Mouse (Mus musculus): Measurements from ENCODE around the gene Pjvk. TPM values are rescaled to one million over a fixed set of nuclear protein-coding genes. Genes with fewer than 3 reads are reported as not detected.
A peak's percentile ranks its signal among the peaks of the same experiment; 100 is the strongest.

The Pjvk gene
- polyA plus RNA-seq, 1 experiment from 2014 or later = 1.3 TPM

DNA sequence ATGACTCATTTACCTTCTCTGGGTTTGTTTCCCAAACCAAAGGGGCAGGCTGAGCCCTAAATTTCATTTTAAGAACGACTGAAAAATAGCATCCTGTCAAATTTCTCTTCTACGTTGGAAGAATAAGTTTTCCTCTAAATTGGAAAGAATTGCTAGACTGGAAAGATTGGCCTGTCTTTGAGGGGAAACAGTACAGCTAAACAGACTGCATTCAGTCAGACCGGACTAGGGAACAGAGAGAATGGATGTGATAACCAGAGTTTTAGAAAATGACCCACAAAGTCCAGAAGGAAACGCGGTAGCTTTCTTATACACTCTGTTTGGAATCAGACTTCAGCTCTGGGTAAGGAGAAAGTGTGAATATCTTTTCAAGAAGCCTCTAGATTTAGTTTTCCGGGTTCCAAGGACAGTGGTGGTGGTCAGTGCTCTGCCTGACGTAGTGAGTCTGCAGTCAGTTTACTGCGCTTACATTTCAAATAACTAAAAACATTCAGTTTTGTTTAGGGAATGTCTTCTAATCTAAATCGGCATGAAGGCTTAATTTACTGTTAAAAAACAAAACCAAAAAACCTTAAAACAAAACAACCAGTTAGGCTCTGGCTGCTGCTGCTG, 24.0 kb downstream of the Pjvk start:
- peak overlapping the region; percentile 44 for H3K4me3 ChIP-seq (replicated peaks)
- peak overlapping the region; percentile 57 for H3K4me2 ChIP-seq
- no peaks in the 10 kb centered on the region for H3K36me3 ChIP-seq (replicated peaks)
- H3K27ac ChIP-seq = peak overlapping the region; percentile 74
- no peak for ATAC-seq (ENCODE audit: low FRiP score)
- H3K27me3 ChIP-seq = no peaks in the 10 kb centered on the region
- WGBS = 49% methylated on average over 9 of the region's 9 CpGs
- peaks cover 32% of the 10 kb centered on the region for H3K4me1 ChIP-seq
- H3K9ac ChIP-seq = peak overlapping the region; percentile 47
- no peaks in the 10 kb centered on the region for H3K9me3 ChIP-seq

- under 1% methylated on average over 17 of the region's 17 CpGs for WGBS
- H3K4me1 ChIP-seq = peaks cover 37% of the 10 kb centered on the region
- ATAC-seq (ENCODE audit: low FRiP score) = peak; percentile 95
- no peaks in the 10 kb centered on the region for H3K9me3 ChIP-seq
- H3K27ac ChIP-seq = peak within 1 kb of the TSS; percentile 74
- H3K36me3 ChIP-seq (replicated peaks) = no peaks in the 10 kb centered on the region
- H3K9ac ChIP-seq = peak within 1 kb of the TSS; percentile 47
- H3K4me3 ChIP-seq (replicated peaks) = peak within 1 kb of the TSS; percentile 44
- H3K27me3 ChIP-seq = no peaks in the 10 kb centered on the region
- H3K4me2 ChIP-seq = peak within 1 kb of the TSS; percentile 57
Measured at GRCm38 (mm10) chr2:76672966-76673392, 24.7 kb downstream of the Pjvk start, which contains the start of gene Fkbp7. Gene Fkbp7 (minus strand): TSS chr2:76673116.

- Histone ChIP-seq H3K4me1 (peaks cover 37% of the 10 kb centered on the region), H3K27me3 (no peaks in the 10 kb centered on the region), H3K9me3 (no peaks in the 10 kb centered on the region), H3K4me3 (replicated peaks) (peak overlapping the region; percentile 44; the same call in 1 of the 2 replicates), H3K4me2 (peak overlapping the region; percentile 57), H3K27ac (0 out of 2 replicates have a peak overlapping the region, but pooled peaks have one; percentile 74), H3K36me3 (replicated peaks) (peaks cover under 1% of the 10 kb centered on the region; the same call in 1 of the 2 replicates), H3K9ac (0 out of 2 replicates have a peak overlapping the region, but pooled peaks have one; percentile 47)
- WGBS = 44% methylated on average over 7 of the region's 7 CpGs
- ATAC-seq (ENCODE audit: low FRiP score) = no peak
Measured at GRCm38 (mm10) chr2:76673472-76674081, 25.3 kb downstream of the Pjvk start.

- H3K9me3 ChIP-seq = no peaks in the 10 kb centered on the region
- H3K4me3 ChIP-seq (replicated peaks) = peak within 1 kb of the TSS; percentile 77
- peak within 1 kb of the TSS; percentile 68 for H3K4me2 ChIP-seq
- ATAC-seq (ENCODE audit: low FRiP score) = peak; percentile 78
- peak within 1 kb of the TSS; percentile 89 for H3K9ac ChIP-seq
- H3K36me3 ChIP-seq (replicated peaks) = peaks cover 4% of the 10 kb centered on the region; the same call in 1 of the 2 replicates
- peak within 1 kb of the TSS; percentile 81 for H3K27ac ChIP-seq
- peaks cover 37% of the 10 kb centered on the region for H3K4me1 ChIP-seq
- WGBS = 4% methylated on average over 45 of the region's 52 CpGs
- no peaks in the 10 kb centered on the region for H3K27me3 ChIP-seq
Measured at GRCm38 (mm10) chr2:76674725-76675427, 26.6 kb downstream of the Pjvk start, which contains the start of gene Plekha3. Gene Plekha3 (plus strand): TSS chr2:76675281.

- under 1% methylated on average over 37 of the region's 44 CpGs for WGBS
Measured at GRCm38 (mm10) chr2:76675451-76675850, 27.2 kb downstream of the Pjvk start.

DNA sequence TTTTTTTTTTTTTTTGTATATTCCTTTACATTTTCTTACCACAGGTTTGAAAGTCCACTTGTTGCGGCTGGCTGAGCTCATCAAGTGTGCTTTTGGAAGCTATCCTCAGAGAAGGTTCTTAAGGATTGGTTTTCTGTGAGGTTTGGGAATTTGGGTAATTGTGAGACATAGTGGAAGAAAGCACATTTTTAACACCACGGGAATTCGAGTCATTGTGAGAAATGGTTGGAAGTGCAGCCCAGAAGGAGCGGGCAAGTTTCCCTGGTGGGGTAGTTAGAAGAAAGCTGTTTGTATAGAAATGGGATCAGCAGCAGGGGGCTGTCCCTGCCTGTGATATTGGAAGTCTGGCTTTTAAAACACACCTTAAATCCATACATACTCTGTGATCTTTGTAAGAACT, 27.7 kb downstream of the Pjvk start:
- H3K27ac ChIP-seq = no peak overlapping the region
- H3K4me3 ChIP-seq (replicated peaks) = peak overlapping the region; percentile 77
- peaks cover 4% of the 10 kb centered on the region; the same call in 1 of the 2 replicates for H3K36me3 ChIP-seq (replicated peaks)
- H3K4me2 ChIP-seq = peak overlapping the region; percentile 68
- H3K9ac ChIP-seq = peak overlapping the region; percentile 89
- H3K9me3 ChIP-seq = no peaks in the 10 kb centered on the region
- WGBS = 10% methylated on average over 4 of the region's 4 CpGs
- no peak for ATAC-seq (ENCODE audit: low FRiP score)
- H3K4me1 ChIP-seq = peaks cover 37% of the 10 kb centered on the region
- no peaks in the 10 kb centered on the region for H3K27me3 ChIP-seq

More at GRCm38 (mm10) chr2:76675451-76675850, 27.2 kb downstream of the Pjvk start:
- Histone ChIP-seq H3K27ac (peak overlapping the region; percentile 81), H3K4me2 (peak overlapping the region; percentile 68), H3K9ac (peak overlapping the region; percentile 89), H3K36me3 (replicated peaks) (peaks cover 4% of the 10 kb centered on the region; the same call in 1 of the 2 replicates), H3K9me3 (no peaks in the 10 kb centered on the region), H3K27me3 (no peaks in the 10 kb centered on the region), H3K4me3 (replicated peaks) (peak overlapping the region; percentile 77), H3K4me1 (peaks cover 37% of the 10 kb centered on the region)
- no peak; the same call in none of the 2 replicates for ATAC-seq (ENCODE audit: low FRiP score)

DNA sequence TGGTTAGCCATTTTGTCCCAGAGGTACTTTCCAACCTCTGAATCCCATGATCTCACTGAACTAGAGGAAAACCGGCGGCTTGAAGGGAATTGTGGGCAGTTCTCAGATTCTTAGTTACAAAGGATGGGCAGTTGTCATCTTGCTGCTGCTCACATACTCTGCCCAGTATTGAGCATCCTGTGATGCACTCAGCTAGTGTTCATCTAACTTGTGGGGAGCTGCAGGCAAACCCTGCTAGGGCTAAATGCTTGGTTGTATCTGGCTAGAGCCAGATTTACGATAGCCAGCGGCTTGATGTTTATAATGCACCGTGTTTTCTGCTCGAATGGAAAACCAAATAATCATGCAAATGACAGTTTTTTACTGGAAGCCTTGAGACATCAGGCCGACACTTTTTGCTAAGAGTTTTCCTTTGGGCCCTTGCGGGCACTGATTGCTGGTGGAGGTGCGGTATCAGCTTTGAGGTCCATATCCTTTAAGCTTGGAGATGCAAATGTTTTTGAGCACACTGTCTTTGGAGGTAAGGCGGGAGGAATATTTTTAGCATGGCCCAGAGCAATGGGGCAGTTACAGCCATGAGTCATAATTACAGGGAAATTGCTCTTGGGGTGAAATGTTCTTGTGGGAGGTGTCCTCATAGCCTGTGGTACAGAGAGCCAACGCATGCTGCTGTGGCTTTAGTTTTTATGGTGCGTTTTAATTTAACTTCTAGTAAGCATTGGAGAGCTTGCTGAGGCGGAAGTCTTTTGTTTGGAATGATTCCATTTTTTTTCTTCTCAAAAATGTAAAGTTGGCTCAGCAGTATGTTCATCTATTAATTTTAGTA, 28.3 kb downstream of the Pjvk start:
- Histone ChIP-seq H3K4me2 (peak overlapping the region; percentile 68), H3K27me3 (no peaks in the 10 kb centered on the region), H3K36me3 (replicated peaks) (peaks cover 4% of the 10 kb centered on the region; the same call in 1 of the 2 replicates), H3K4me3 (replicated peaks) (peak overlapping the region; percentile 77), H3K9ac (peak overlapping the region; percentile 89), H3K4me1 (peaks cover 36% of the 10 kb centered on the region), H3K9me3 (no peaks in the 10 kb centered on the region), H3K27ac (no peak overlapping the region)
- ATAC-seq (ENCODE audit: low FRiP score) = no peak
- 67% methylated on average over 13 of the region's 13 CpGs for WGBS

GRCm38 (mm10) chr2:76682301-76682700, 34.0 kb downstream of the Pjvk start:
- no peak overlapping the region for H3K9ac ChIP-seq
- no peak overlapping the region for H3K4me3 ChIP-seq (replicated peaks)
- no peak overlapping the region for H3K27ac ChIP-seq
- WGBS = 91% methylated on average over 8 of the region's 8 CpGs
- H3K36me3 ChIP-seq (replicated peaks) = peaks cover 49% of the 10 kb centered on the region
- H3K9me3 ChIP-seq = no peaks in the 10 kb centered on the region
- ATAC-seq (ENCODE audit: low FRiP score) = no peak
- peaks cover 5% of the 10 kb centered on the region; the same call in 1 of the 2 replicates for H3K4me1 ChIP-seq
- H3K27me3 ChIP-seq = no peaks in the 10 kb centered on the region
- H3K4me2 ChIP-seq = no peak overlapping the region

DNA sequence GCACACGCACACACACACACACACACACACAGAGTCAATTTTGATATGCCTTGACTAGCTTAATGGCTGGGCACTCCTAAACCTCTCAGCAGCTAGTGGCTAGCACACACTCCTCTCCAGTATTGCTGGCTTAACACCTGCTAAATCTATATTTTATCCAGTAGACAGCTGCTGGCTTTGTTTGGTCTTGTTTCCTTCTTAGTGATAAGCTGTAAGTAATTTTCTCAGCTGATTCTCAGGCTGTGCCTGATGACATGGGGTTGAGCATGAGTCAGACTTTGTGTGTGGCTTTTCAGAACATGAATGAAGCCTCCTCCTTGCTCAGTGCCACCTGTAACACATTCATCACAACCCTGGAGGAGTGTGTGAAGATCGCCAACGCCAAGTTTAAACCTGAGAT, 38.7 kb downstream of the Pjvk start:
- H3K36me3 ChIP-seq (replicated peaks) = peaks cover 76% of the 10 kb centered on the region
- no peaks in the 10 kb centered on the region for H3K9me3 ChIP-seq
- no peak overlapping the region for H3K4me3 ChIP-seq (replicated peaks)
- no peak overlapping the region for H3K27ac ChIP-seq
- H3K9ac ChIP-seq = no peak overlapping the region
- H3K4me1 ChIP-seq = no peaks in the 10 kb centered on the region
- 98% methylated on average over 3 of the region's 3 CpGs for WGBS
- no peak for ATAC-seq (ENCODE audit: low FRiP score)
- H3K27me3 ChIP-seq = no peaks in the 10 kb centered on the region
- no peak overlapping the region for H3K4me2 ChIP-seq

GRCm38 (mm10) chr2:76687608-76688007, 39.3 kb downstream of the Pjvk start:
- no peaks in the 10 kb centered on the region for H3K9me3 ChIP-seq
- WGBS = 82% methylated on average over 3 of the region's 3 CpGs
- no peak for ATAC-seq (ENCODE audit: low FRiP score)
- H3K27me3 ChIP-seq = no peaks in the 10 kb centered on the region
- peaks cover 75% of the 10 kb centered on the region for H3K36me3 ChIP-seq (replicated peaks)
- H3K4me1 ChIP-seq = no peaks in the 10 kb centered on the region
- H3K27ac ChIP-seq = no peak overlapping the region
- no peak overlapping the region for H3K4me3 ChIP-seq (replicated peaks)
- no peak overlapping the region for H3K4me2 ChIP-seq
- H3K9ac ChIP-seq = no peak overlapping the region

- Histone ChIP-seq H3K36me3 (replicated peaks) (peaks cover 75% of the 10 kb centered on the region), H3K9ac (no peak overlapping the region), H3K9me3 (no peaks in the 10 kb centered on the region), H3K4me3 (replicated peaks) (no peak overlapping the region), H3K27ac (no peak overlapping the region), H3K4me2 (no peak overlapping the region), H3K4me1 (no peaks in the 10 kb centered on the region), H3K27me3 (no peaks in the 10 kb centered on the region)
- ATAC-seq (ENCODE audit: low FRiP score) = no peak
- 74% methylated on average over 7 of the region's 7 CpGs for WGBS
Measured at GRCm38 (mm10) chr2:76688162-76688561, 39.9 kb downstream of the Pjvk start.
